Mouse (Mus musculus): ENCODE results near the gene Slc27a1.
A peak's percentile ranks its signal among the peaks of the same experiment; 100 is the strongest.

DNA sequence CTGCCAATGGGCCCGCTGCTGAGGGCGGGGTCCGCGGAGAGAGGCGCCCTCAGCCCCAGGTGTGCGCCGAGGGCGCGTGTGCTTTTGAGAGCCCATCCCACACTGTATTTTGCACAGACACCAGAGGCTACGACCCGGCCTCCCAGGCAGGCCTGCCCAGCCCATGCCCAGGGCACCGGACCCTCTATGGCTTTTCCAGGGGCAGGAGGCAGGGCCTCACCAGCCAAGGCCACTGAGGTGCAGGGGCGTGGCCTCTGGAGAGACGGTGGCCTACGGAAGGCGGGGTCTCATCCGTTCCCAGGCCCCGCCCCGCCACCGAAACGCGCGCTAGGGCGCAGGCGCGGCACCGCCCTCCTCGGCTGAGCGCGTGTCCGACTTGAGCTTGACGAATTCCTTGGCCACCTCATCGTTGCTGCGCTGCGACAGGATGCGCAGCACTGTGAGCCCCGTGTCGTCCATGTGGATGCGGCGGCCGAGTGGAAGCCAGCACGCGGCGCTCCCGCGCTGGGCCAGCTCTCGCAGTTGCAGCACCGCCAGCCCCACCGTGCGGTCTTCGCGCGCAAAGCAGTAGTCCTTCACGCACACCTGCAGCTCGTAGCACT is 60.5 kb downstream of the Slc27a1 start:
- TF ChIP-seq POLR2A (IDR thresholded peaks at IDR 0.05; ENCODE audit: low read depth, low read length) (peak; percentile 80), CTCF (IDR thresholded peaks at IDR 0.05; ENCODE audit: borderline replicate concordance, insufficient read depth, low read length) (0 out of 2 replicates have a peak, but pooled peaks have one; percentile 37)
